Mouse (Mus musculus): ENCODE data around the gene Sytl3. TPM values are rescaled to one million over a fixed set of nuclear protein-coding genes. Genes with fewer than 3 reads are reported as not detected.
"Not testable (repeated sequence)": the region's sequence is repeated elsewhere in the genome, so short reads cannot be mapped to it uniquely, and the experiment has no call there.

Gene Sytl3
- polyA plus RNA-seq, 1 experiment from 2014 or later, result 0.74 TPM

GRCm38 (mm10) chr17:6697224-6697775, 38.4 kb downstream of the Sytl3 start:
- ATAC-seq (ENCODE audit: low FRiP score, low TSS enrichment), result peak; percentile 79; the same call in 1 of the 2 replicates
- H3K36me3 ChIP-seq (ENCODE audit: control insufficient read depth, insufficient read depth, low read length); H3K4me1 ChIP-seq (ENCODE audit: control insufficient read depth, insufficient read depth, low read length); H3K9me3 ChIP-seq (ENCODE audit: control insufficient read depth, low read length); H3K4me3 ChIP-seq (ENCODE audit: low read length); H3K27me3 ChIP-seq (ENCODE audit: control insufficient read depth, insufficient read depth, low read length); H3K4me2 ChIP-seq (replicated peaks; ENCODE audit: low read depth, low read length); H3K27ac ChIP-seq (ENCODE audit: low read depth, low read length); H3K9ac ChIP-seq (ENCODE audit: low read depth, low read length): not testable (repeated sequence)
- 34% methylated on average over 2 of the region's 4 CpGs for WGBS

DNA sequence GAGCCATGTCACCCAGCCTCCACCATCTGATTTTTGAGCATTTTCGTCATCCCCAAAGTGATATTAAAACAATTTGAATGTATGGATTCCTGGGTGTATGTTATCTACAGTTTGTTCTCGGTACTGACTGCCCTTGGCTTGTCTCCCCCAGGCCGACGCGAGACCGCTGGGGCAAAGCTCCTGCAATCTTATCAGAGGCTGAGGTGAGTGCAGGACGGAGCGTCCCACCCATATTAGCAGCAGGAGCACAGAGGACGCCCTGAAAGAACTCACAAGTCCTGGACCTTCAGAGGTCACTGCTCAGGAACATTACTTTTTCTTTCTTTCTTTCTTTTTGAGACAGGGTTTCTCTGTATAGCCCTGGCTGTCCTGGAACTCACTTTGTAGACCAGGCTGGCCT, 40.6 kb downstream of the Sytl3 start:
- not testable (repeated sequence) for H3K4me3 ChIP-seq (ENCODE audit: low read length); H3K27ac ChIP-seq (ENCODE audit: low read depth, low read length); ATAC-seq (ENCODE audit: low FRiP score, low TSS enrichment); H3K9me3 ChIP-seq (ENCODE audit: control insufficient read depth, low read length); H3K4me2 ChIP-seq (replicated peaks; ENCODE audit: low read depth, low read length); H3K27me3 ChIP-seq (ENCODE audit: control insufficient read depth, insufficient read depth, low read length); H3K36me3 ChIP-seq (ENCODE audit: control insufficient read depth, insufficient read depth, low read length); H3K9ac ChIP-seq (ENCODE audit: low read depth, low read length); H3K4me1 ChIP-seq (ENCODE audit: control insufficient read depth, insufficient read depth, low read length)
- WGBS, result 88% methylated on average over 8 of the region's 9 CpGs

GRCm38 (mm10) chr17:6700077-6700476, 41.2 kb downstream of the Sytl3 start:
- ATAC-seq (ENCODE audit: low FRiP score, low TSS enrichment); H3K9ac ChIP-seq (ENCODE audit: low read depth, low read length); H3K9me3 ChIP-seq (ENCODE audit: control insufficient read depth, low read length); H3K4me1 ChIP-seq (ENCODE audit: control insufficient read depth, insufficient read depth, low read length); H3K27me3 ChIP-seq (ENCODE audit: control insufficient read depth, insufficient read depth, low read length); H3K27ac ChIP-seq (ENCODE audit: low read depth, low read length); H3K4me3 ChIP-seq (ENCODE audit: low read length); H3K36me3 ChIP-seq (ENCODE audit: control insufficient read depth, insufficient read depth, low read length); H3K4me2 ChIP-seq (replicated peaks; ENCODE audit: low read depth, low read length): not testable (repeated sequence)
- WGBS, result 68% methylated on average over 3 of the region's 7 CpGs

DNA sequence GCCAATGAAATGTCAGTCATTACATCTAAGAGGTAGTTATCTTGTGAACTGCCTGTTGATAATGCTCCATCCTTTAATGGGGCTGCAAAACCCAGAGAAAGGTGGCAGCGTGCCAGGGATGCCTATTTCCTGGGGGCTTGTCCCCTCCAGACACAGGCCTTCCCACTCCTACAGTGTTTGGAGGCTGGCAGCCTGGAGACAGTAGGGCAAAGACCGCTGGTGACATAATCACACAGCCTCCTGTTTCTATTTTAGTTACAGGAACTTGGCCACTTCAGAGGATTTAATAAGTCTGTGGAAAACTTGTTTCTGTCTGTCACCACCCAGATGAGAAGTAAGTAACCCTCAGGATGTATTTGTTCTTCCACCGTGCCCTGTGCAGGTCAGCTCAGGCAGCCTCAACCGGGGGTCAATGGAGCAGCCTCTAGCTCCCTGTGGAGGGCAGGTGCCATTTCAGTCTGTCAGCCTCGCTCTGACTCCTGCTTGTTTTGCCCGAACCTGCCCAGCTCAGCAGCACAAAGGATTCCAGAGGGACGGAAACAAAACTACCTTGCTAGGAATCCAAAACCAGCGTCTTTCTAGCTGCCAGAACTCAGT, 43.8 kb downstream of the Sytl3 start:
- H3K9me3 ChIP-seq (ENCODE audit: control insufficient read depth, low read length); H3K27me3 ChIP-seq (ENCODE audit: control insufficient read depth, insufficient read depth, low read length); H3K36me3 ChIP-seq (ENCODE audit: control insufficient read depth, insufficient read depth, low read length); H3K9ac ChIP-seq (ENCODE audit: low read depth, low read length); ATAC-seq (ENCODE audit: low FRiP score, low TSS enrichment); H3K27ac ChIP-seq (ENCODE audit: low read depth, low read length); H3K4me2 ChIP-seq (replicated peaks; ENCODE audit: low read depth, low read length); H3K4me3 ChIP-seq (ENCODE audit: low read length); H3K4me1 ChIP-seq (ENCODE audit: control insufficient read depth, insufficient read depth, low read length): not testable (repeated sequence)
- 17% methylated on average over 1 of the region's 8 CpGs for WGBS

DNA sequence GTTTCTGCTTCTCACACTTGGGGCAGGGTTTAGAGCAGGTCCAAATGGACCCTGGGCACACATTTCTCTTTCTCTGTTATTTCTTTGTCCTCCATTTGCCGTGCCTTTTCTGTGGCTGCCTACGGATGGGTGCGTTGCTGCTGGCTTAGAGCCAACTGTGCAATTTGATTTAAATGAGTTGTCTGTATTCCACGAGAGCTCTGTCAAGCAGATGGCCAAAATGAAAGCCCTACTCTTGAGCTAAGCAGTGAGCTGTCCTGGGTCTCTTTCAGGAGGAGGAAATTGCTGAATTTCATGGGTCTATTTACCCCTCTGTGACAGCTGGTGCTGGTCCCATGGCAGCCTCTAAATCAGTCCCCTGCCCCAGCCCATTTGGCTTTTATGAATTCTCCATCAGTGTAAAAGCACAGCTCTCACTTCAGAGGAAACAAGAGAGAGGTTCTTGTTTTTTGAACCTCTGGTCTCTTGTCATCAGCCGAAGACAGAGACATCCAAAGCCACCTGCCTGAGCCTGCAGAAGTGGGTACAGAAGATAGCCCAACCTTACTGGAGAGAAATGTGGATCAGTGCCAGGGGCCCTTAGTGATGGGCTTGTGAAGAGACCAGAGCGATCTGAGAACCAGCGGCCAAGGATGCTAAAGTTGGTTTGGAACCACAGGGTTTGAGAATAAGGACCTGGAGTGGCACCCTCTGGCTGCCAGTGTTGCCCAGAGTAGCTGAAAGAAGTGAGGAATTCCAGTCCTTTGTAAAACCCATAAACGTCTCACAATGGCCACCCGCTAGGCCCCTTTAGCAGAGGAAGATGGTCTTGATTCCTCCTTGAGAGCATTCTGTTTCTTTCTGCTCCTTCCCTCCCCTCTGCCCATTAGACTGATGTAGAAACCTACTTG, 44.7 kb downstream of the Sytl3 start:
- not testable (repeated sequence) for H3K36me3 ChIP-seq (ENCODE audit: control insufficient read depth, insufficient read depth, low read length); ATAC-seq (ENCODE audit: low FRiP score, low TSS enrichment); H3K27ac ChIP-seq (ENCODE audit: low read depth, low read length); H3K27me3 ChIP-seq (ENCODE audit: control insufficient read depth, insufficient read depth, low read length); H3K9me3 ChIP-seq (ENCODE audit: control insufficient read depth, low read length); H3K9ac ChIP-seq (ENCODE audit: low read depth, low read length); H3K4me2 ChIP-seq (replicated peaks; ENCODE audit: low read depth, low read length); H3K4me3 ChIP-seq (ENCODE audit: low read length); H3K4me1 ChIP-seq (ENCODE audit: control insufficient read depth, insufficient read depth, low read length)
- WGBS, result 49% methylated on average over 6 of the region's 9 CpGs

DNA sequence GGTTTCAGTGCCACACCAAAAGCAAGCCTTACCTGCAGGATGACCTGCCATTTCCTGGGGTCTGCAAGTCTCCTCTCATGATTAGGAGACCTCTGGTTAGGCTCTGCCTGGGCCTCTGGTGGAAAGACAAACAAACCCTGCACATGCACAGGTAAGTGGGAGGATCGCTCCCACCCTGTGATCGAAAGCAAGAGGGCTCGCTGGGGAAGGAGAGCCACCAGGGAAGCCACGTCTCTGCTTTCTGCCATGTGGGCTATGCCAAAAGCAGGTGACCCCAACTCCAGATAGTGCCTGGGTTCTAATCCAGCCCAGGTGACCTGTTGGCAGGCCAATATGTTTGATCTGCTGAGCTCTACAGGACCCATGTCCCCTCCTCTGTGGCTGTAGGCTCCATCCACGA, 47.6 kb downstream of the Sytl3 start:
- WGBS, result 72% methylated on average over 4 of the region's 5 CpGs
- H3K4me3 ChIP-seq (ENCODE audit: low read length); ATAC-seq (ENCODE audit: low FRiP score, low TSS enrichment): not testable (repeated sequence)

GRCm38 (mm10) chr17:6707422-6707821, 48.5 kb downstream of the Sytl3 start:
- not testable (repeated sequence) for H3K4me2 ChIP-seq (replicated peaks; ENCODE audit: low read depth, low read length); H3K4me3 ChIP-seq (ENCODE audit: low read length); H3K27ac ChIP-seq (ENCODE audit: low read depth, low read length); ATAC-seq (ENCODE audit: low FRiP score, low TSS enrichment); H3K9me3 ChIP-seq (ENCODE audit: control insufficient read depth, low read length); H3K9ac ChIP-seq (ENCODE audit: low read depth, low read length); H3K4me1 ChIP-seq (ENCODE audit: control insufficient read depth, insufficient read depth, low read length); H3K36me3 ChIP-seq (ENCODE audit: control insufficient read depth, insufficient read depth, low read length); H3K27me3 ChIP-seq (ENCODE audit: control insufficient read depth, insufficient read depth, low read length)
- WGBS, result 95% methylated on average over 5 of the region's 5 CpGs

More for the DNA sequence above, 47.6 kb downstream of the Sytl3 start:
- not testable (repeated sequence) for H3K36me3 ChIP-seq (ENCODE audit: control insufficient read depth, insufficient read depth, low read length); H3K27ac ChIP-seq (ENCODE audit: low read depth, low read length); H3K27me3 ChIP-seq (ENCODE audit: control insufficient read depth, insufficient read depth, low read length); H3K9me3 ChIP-seq (ENCODE audit: control insufficient read depth, low read length); H3K4me1 ChIP-seq (ENCODE audit: control insufficient read depth, insufficient read depth, low read length); H3K4me2 ChIP-seq (replicated peaks; ENCODE audit: low read depth, low read length); H3K9ac ChIP-seq (ENCODE audit: low read depth, low read length)

GRCm38 (mm10) chr17:6708194-6708593, 49.3 kb downstream of the Sytl3 start:
- H3K4me3 ChIP-seq (ENCODE audit: low read length); H3K9ac ChIP-seq (ENCODE audit: low read depth, low read length); H3K36me3 ChIP-seq (ENCODE audit: control insufficient read depth, insufficient read depth, low read length); H3K4me1 ChIP-seq (ENCODE audit: control insufficient read depth, insufficient read depth, low read length); H3K27ac ChIP-seq (ENCODE audit: low read depth, low read length); ATAC-seq (ENCODE audit: low FRiP score, low TSS enrichment); H3K9me3 ChIP-seq (ENCODE audit: control insufficient read depth, low read length); H3K4me2 ChIP-seq (replicated peaks; ENCODE audit: low read depth, low read length); H3K27me3 ChIP-seq (ENCODE audit: control insufficient read depth, insufficient read depth, low read length): not testable (repeated sequence)
- 62% methylated on average over 2 of the region's 2 CpGs for WGBS

- 54% methylated on average over 2 of the region's 2 CpGs for WGBS
- not testable (repeated sequence) for H3K9me3 ChIP-seq (ENCODE audit: control insufficient read depth, low read length); H3K9ac ChIP-seq (ENCODE audit: low read depth, low read length); H3K27ac ChIP-seq (ENCODE audit: low read depth, low read length); H3K4me1 ChIP-seq (ENCODE audit: control insufficient read depth, insufficient read depth, low read length); H3K27me3 ChIP-seq (ENCODE audit: control insufficient read depth, insufficient read depth, low read length); ATAC-seq (ENCODE audit: low FRiP score, low TSS enrichment); H3K36me3 ChIP-seq (ENCODE audit: control insufficient read depth, insufficient read depth, low read length); H3K4me3 ChIP-seq (ENCODE audit: low read length); H3K4me2 ChIP-seq (replicated peaks; ENCODE audit: low read depth, low read length)
These were observed 54.6 kb downstream of the Sytl3 start for GRCm38 (mm10) chr17:6713483-6713882.

Data from kidney, embryonic 14.5 days (tissue).